Mouse (Mus musculus): Measurements from ENCODE around the gene Pias3. TPM values are rescaled to one million over a fixed set of nuclear protein-coding genes. Genes with fewer than 3 reads are reported as not detected.

Gene Pias3
- polyA plus RNA-seq, 1 experiment: 0.52 TPM

- Histone ChIP-seq H3K36me3 (ENCODE audit: control insufficient read depth) (peaks cover 55% of the 10 kb centered on the region), H3K9me3 (ENCODE audit: control insufficient read depth, low read length) (no peaks in the 10 kb centered on the region), H3K4me3 (replicated peaks) (no peak overlapping the region), H3K4me1 (ENCODE audit: control insufficient read depth) (peaks cover 11% of the 10 kb centered on the region), H3K27me3 (ENCODE audit: control insufficient read depth) (peaks cover 17% of the 10 kb centered on the region)
- TF ChIP-seq TAL1 (IDR thresholded peaks at IDR 0.05; ENCODE audit: low read length) (no peak), GATA1 (IDR thresholded peaks at IDR 0.05; ENCODE audit: low read length) (no peak)
Observed at GRCm38 (mm10) chr3:96708684-96709064, 12.5 kb downstream of the Pias3 start.

GRCm38 (mm10) chr3:96714286-96714685 is 18.1 kb downstream of the Pias3 start:
- TF ChIP-seq GATA1 (IDR thresholded peaks at IDR 0.05; ENCODE audit: low read length) (no peak), TAL1 (IDR thresholded peaks at IDR 0.05; ENCODE audit: low read length) (no peak)
- peaks cover 3% of the 10 kb centered on the region; the same call in 1 of the 2 replicates for H3K4me1 ChIP-seq (ENCODE audit: control insufficient read depth)
- H3K9me3 ChIP-seq (ENCODE audit: control insufficient read depth, low read length): no peaks in the 10 kb centered on the region
- no peaks in the 10 kb centered on the region for H3K27me3 ChIP-seq (ENCODE audit: control insufficient read depth)
- no peak overlapping the region for H3K4me3 ChIP-seq (replicated peaks)
- H3K36me3 ChIP-seq (ENCODE audit: control insufficient read depth): peaks cover 84% of the 10 kb centered on the region

- H3K36me3 ChIP-seq (ENCODE audit: control insufficient read depth): peaks cover 84% of the 10 kb centered on the region
- no peaks in the 10 kb centered on the region for H3K9me3 ChIP-seq (ENCODE audit: control insufficient read depth, low read length)
- H3K4me3 ChIP-seq (replicated peaks): no peak overlapping the region
- peaks cover 3% of the 10 kb centered on the region; the same call in 1 of the 2 replicates for H3K4me1 ChIP-seq (ENCODE audit: control insufficient read depth)
- no peaks in the 10 kb centered on the region for H3K27me3 ChIP-seq (ENCODE audit: control insufficient read depth)
- TF ChIP-seq GATA1 (IDR thresholded peaks at IDR 0.05; ENCODE audit: low read length) (no peak), TAL1 (IDR thresholded peaks at IDR 0.05; ENCODE audit: low read length) (no peak)
Observed at GRCm38 (mm10) chr3:96715854-96716253, 19.7 kb downstream of the Pias3 start.

- TF ChIP-seq TAL1 (IDR thresholded peaks at IDR 0.05; ENCODE audit: low read length): no peak
- no peak for TF ChIP-seq GATA1 (IDR thresholded peaks at IDR 0.05; ENCODE audit: low read length)
- Histone ChIP-seq H3K27me3 (ENCODE audit: control insufficient read depth) (no peaks in the 10 kb centered on the region), H3K4me1 (ENCODE audit: control insufficient read depth) (peaks cover 23% of the 10 kb centered on the region), H3K36me3 (ENCODE audit: control insufficient read depth) (peaks cover 84% of the 10 kb centered on the region), H3K4me3 (replicated peaks) (no peak overlapping the region), H3K9me3 (ENCODE audit: control insufficient read depth, low read length) (no peaks in the 10 kb centered on the region)
Observed at GRCm38 (mm10) chr3:96719173-96719572, 23.0 kb downstream of the Pias3 start.

- H3K27me3 ChIP-seq (ENCODE audit: control insufficient read depth): no peaks in the 10 kb centered on the region
- TF ChIP-seq TAL1 (IDR thresholded peaks at IDR 0.05; ENCODE audit: low read length) (no peak), GATA1 (IDR thresholded peaks at IDR 0.05; ENCODE audit: low read length) (no peak)
- peaks cover 53% of the 10 kb centered on the region for H3K4me1 ChIP-seq (ENCODE audit: control insufficient read depth)
- H3K4me3 ChIP-seq (replicated peaks): peak within 1 kb of the TSS; percentile 97
- H3K36me3 ChIP-seq (ENCODE audit: control insufficient read depth): peaks cover 30% of the 10 kb centered on the region
- H3K9me3 ChIP-seq (ENCODE audit: control insufficient read depth, low read length): no peaks in the 10 kb centered on the region
Observed at GRCm38 (mm10) chr3:96727343-96727827, 31.2 kb downstream of the Pias3 start, which contains the start of the genes Polr3c and Rnf115. Gene Polr3c, minus strand, starts transcription at chr3:96727628. Gene Rnf115, plus strand, starts transcription at chr3:96727664.

GRCm38 (mm10) chr3:96727828-96728633 is 31.8 kb downstream of the Pias3 start:
- peaks cover 48% of the 10 kb centered on the region for H3K4me1 ChIP-seq (ENCODE audit: control insufficient read depth)
- TF ChIP-seq GATA1 (IDR thresholded peaks at IDR 0.05; ENCODE audit: low read length): no peak
- no peak for TF ChIP-seq TAL1 (IDR thresholded peaks at IDR 0.05; ENCODE audit: low read length)

GRCm38 (mm10) chr3:96728634-96729402 is 32.6 kb downstream of the Pias3 start:
- Histone ChIP-seq H3K4me1 (ENCODE audit: control insufficient read depth) (peaks cover 41% of the 10 kb centered on the region), H3K4me3 (replicated peaks) (peak overlapping the region; percentile 97), H3K36me3 (ENCODE audit: control insufficient read depth) (peaks cover 15% of the 10 kb centered on the region), H3K27me3 (ENCODE audit: control insufficient read depth) (no peaks in the 10 kb centered on the region), H3K9me3 (ENCODE audit: control insufficient read depth, low read length) (no peaks in the 10 kb centered on the region)
- TF ChIP-seq GATA1 (IDR thresholded peaks at IDR 0.05; ENCODE audit: low read length) (no peak), TAL1 (IDR thresholded peaks at IDR 0.05; ENCODE audit: low read length) (no peak)

More at GRCm38 (mm10) chr3:96727828-96728633, 31.8 kb downstream of the Pias3 start:
- no peaks in the 10 kb centered on the region for H3K27me3 ChIP-seq (ENCODE audit: control insufficient read depth)
- H3K4me3 ChIP-seq (replicated peaks): peak overlapping the region; percentile 97
- H3K36me3 ChIP-seq (ENCODE audit: control insufficient read depth): peaks cover 23% of the 10 kb centered on the region
- H3K9me3 ChIP-seq (ENCODE audit: control insufficient read depth, low read length): no peaks in the 10 kb centered on the region

- TF ChIP-seq GATA1 (IDR thresholded peaks at IDR 0.05; ENCODE audit: low read length) (no peak), TAL1 (IDR thresholded peaks at IDR 0.05; ENCODE audit: low read length) (no peak)
- peaks cover 10% of the 10 kb centered on the region for H3K36me3 ChIP-seq (ENCODE audit: control insufficient read depth)
- peaks cover 41% of the 10 kb centered on the region for H3K4me1 ChIP-seq (ENCODE audit: control insufficient read depth)
- H3K9me3 ChIP-seq (ENCODE audit: control insufficient read depth, low read length): no peaks in the 10 kb centered on the region
- H3K27me3 ChIP-seq (ENCODE audit: control insufficient read depth): no peaks in the 10 kb centered on the region
- peak overlapping the region; percentile 97 for H3K4me3 ChIP-seq (replicated peaks)
Observed at GRCm38 (mm10) chr3:96729403-96729784, 33.2 kb downstream of the Pias3 start.

- Histone ChIP-seq H3K4me1 (ENCODE audit: control insufficient read depth) (peaks cover 34% of the 10 kb centered on the region), H3K36me3 (ENCODE audit: control insufficient read depth) (no peaks in the 10 kb centered on the region), H3K9me3 (ENCODE audit: control insufficient read depth, low read length) (no peaks in the 10 kb centered on the region), H3K4me3 (replicated peaks) (no peak overlapping the region), H3K27me3 (ENCODE audit: control insufficient read depth) (no peaks in the 10 kb centered on the region)
- TF ChIP-seq TAL1 (IDR thresholded peaks at IDR 0.05; ENCODE audit: low read length) (no peak), GATA1 (IDR thresholded peaks at IDR 0.05; ENCODE audit: low read length) (no peak)
Observed at GRCm38 (mm10) chr3:96730785-96731184, 34.6 kb downstream of the Pias3 start.

Measured in erythroblast, embryonic 14.5 days (primary cell).